Mouse (Mus musculus) layer of hippocampus, adult 11-12 months (tissue): ENCODE results near the gene Tomm34.

Experiments
- DNase-seq: peaks from one replicate; pipeline ENCODE4 v3.0.0; 2022; ENCODE audit warnings: low spot score

Tomm34 gene

DNA sequence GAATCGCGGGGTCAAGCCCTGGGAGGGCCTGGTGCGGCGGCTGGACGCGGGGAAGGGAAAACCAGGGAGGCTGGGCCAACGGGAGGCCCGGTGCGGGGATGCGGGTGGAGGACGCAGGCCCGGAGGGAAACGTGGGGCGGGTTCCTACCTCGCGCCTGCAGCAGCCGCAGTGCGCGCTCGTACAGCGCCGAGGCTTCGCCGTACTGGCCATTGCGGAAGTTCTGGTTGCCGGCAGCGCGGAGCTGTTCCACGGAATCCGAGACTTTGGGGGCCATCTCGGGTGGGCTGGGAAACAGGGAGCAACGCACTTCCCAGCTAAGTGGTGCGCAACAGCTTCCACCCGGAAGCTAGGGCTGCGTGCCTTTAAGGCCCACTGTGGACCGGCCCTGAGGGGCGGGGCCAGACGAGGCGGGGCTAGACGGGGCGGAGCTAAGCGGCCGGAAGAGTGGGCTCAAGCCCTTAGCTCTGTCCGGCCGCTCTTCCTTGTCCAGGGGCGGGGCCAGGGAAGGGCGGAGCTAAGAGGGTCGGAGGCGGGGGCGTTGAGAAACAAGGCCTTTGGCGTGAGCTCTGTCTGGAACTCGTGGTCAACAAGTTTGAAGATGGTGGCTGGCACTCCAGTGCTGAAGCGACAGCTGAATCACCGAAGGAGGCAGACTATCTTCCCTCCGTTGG lies at the start of gene Tomm34:
Tomm34 (minus strand) TSS at position 405 of the 672 bp plus-strand sequence.
- peak; percentile 90 for DNase-seq

DNA sequence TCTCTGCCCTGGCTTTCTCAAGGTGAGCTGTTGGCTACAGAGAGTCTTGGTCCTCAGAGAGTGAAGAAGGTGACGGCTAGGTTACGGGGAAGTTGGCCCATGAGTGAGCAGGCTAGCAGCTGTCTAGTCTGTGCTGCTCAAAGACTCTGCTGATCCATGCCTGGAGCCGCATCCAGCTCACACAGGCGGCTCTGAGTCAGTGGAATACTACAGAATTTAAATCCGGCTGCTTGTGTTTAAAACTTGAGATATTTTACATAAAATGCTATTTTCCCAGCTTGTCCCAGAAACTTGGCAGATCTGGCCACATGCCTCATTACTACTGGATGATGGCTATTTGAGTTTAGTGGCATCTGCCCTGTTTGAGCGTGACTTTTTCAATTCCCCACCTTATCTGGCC lies 48.5 kb upstream of the Tomm34 start:
- DNase-seq, result no peak

DNA sequence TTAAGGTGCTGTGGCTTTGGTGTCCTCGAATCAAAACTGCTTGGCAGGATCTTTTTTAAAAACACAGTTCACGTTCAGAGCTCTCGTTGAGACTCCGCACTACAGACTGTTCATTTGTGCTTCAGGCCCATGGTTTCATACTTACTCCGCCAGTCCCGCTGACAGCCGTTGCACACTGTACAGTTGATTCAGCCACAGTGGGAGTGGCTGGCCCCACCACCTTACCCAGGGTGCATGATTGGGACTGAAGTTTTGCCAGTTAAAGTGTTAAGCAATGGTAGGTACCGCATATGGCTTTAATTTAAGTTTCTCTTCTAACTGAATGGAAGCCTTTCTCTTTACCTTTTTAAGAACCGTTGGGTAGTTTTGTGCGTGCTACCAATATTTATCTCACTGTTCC lies 44.6 kb upstream of the Tomm34 start:
- DNase-seq, result no peak

DNA sequence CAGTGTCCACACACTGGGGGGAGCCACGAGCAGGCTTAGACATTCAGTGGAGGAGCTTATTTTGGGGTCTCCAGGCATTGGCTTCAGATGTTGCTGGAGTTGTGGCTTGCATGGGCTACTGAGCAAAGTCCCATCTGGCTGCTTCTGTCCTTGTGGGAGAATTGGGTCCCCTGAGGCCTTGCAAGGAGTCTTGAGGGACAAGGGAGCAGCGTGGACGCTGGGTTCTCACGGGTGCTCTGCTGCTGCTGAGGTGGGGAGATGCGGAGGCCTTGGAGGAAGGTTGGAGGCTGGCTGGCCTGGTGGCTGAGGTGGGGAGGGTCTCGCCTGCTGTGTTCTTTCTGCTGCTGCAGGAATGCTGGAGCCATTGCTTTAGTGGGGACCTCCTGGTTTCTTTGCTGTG lies 43.1 kb upstream of the Tomm34 start:
- no peak for DNase-seq

DNA sequence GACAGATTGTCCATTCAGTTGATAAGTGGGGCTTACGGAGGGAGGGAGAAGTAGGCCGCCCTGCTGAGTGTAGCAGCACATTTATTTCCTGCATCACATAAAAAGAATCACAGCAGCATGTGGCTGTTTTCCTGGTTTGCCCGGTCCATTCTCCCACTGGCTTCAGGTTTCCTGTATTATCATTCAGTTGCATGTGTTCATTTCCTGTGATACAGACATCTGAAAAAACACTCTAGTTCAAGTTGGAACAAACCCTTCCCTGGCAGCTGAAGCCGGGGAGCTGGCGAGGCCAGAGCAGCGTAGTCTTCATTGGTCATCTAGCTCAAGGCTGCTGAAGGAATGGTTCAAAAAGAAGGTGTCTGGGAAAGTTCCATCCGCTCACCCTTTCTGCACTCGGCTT lies 40.6 kb upstream of the Tomm34 start:
- no peak for DNase-seq

DNA sequence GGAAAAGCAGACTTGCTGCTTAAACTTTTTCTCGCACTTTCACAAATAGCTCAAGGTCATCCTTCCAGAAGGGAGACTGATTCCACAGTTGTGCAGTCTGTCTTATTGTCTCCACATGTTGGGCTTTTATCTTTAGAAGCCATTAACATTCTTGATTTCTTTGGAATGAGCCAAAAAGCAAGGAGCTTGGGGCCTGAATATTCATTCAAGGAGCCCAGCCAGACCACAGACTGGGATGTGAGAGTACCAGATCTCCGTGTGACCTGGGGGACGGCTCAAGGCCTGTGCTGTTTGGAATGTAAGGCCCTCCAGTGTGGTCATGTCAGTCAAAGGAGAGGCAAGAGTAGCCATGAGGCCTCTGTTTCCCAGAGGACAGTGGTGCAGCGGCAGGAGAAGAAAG lies 37.5 kb upstream of the Tomm34 start:
- DNase-seq, result no peak

DNA sequence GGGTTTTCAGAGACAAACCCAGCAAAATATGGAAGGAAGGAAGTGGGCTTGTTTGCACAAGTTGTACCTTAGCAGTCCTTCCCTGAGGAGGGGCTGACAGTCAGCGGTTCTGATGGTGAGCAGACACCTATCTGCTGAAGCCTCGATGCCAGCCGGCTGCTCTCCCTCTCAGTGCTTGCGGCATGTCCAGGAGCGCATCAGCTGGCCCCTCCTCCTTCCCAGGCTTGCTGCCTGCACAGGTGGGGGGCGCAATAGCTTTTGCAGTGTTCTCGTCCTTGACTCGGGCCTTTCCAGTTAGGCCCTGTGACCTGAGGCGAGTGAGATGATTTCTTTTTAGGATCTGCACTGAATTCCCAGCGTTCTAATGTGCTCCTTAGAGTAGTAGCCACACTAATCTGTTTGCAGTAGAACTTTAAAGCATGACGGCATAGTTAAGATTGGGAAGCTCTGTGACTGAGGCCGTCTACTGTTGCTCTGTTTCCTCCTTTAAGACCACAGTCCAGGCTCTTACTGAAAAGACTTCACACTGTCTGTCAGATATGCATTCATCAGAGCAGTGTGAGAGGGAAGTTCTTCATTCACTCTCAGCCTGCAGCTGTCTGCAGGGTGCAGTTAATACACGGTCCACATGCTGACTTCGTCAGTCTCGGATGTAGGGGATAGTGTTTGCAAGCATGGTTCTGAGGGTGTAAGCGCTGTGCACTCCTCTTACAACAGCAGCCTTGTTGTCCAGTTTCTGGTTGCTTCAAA lies 36.3 kb upstream of the Tomm34 start:
- DNase-seq, result no peak

DNA sequence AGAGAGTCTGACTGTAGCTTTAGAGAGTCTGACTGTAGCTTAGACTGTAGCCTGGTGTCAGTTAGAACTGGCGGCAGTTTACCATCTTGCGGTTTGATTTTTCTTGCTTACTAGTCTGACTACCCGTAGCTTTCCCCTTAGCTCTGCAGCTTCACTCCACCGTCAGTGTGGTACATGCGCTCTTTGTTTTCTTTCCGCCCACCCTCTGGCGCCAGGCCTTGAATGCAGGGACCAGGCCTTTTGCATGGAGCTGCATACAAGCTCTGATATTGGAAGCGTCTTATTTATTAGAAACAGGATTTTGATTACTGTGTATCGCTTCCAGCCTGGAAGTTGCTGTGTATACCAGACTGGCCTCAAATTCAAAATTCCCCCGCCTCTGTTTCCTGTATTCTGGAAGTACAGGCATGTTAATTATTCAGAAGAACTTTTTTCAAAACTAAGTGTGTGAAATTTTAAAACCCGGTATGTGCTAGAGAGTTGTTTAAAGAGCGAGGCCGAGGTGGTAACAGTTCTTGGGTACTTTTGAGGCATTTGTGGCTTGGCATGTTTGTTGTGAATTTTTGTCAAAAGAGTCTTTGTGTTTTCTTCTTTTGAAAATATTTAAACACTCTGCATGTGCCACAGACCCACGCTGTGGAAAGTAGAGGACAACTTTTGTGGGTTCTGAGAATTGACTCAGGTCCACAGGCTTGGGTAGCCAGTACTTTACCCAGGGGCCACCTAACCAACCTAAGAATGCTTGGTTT lies 35.5 kb upstream of the Tomm34 start:
- peak; percentile 37 for DNase-seq

DNA sequence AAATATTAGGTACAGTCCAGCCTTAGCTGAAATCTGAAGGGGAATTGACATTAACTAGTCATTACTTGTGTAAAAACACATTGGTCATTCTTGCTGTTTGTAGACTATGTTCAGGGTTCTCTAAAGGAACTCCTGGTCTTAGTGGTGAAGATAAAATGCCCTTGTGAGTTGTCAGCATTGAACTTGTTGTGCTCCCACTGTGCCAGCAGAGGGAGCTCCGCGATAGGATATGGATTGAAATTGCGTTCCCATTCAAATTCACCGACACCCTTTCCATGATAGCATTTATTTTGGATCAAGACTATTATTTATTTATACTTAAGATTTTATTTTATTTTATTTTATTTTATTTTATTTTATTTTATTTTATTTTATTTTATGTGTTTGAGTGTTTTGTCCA lies 32.5 kb upstream of the Tomm34 start:
- peak; percentile 68 for DNase-seq

DNA sequence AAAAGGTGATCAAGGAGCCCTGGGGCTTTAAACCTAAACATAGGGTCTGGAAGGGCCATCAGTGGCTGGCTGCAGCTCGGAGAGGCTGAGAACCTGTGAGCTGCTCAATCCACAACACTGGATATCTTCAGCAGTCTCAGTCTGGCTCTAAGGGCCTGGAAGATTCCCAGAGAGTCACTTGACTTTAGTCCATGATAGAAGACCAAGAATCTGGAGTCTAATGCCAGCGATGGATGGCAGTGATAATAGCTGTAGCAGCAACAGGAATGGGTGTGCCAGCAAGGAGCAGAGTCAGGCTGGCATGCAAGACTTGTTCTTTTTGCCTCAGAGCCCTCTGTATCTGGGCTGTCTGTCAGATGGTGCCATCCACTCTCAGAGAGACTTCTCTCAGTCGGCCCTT lies 31.4 kb upstream of the Tomm34 start:
- DNase-seq, result no peak

DNA sequence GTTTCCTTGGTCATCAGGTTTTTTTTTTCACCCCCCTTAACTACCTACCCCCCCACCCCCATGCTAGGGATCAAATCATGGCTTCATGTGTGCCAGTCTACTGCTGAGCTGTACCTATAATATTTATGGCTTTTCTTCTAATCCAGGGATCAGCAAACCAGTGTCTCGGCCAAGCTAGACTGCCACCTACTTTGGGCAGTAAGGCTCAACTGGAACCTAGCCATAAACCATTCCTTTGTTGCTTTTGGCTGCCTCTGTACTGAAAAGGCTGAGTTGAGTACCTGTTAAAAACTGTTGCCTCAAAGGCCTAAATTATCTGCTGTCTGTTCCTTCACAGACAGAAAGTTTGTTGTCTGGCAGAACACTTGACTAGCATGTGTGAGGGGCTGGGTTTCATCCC lies 31.0 kb upstream of the Tomm34 start:
- DNase-seq, result no peak

DNA sequence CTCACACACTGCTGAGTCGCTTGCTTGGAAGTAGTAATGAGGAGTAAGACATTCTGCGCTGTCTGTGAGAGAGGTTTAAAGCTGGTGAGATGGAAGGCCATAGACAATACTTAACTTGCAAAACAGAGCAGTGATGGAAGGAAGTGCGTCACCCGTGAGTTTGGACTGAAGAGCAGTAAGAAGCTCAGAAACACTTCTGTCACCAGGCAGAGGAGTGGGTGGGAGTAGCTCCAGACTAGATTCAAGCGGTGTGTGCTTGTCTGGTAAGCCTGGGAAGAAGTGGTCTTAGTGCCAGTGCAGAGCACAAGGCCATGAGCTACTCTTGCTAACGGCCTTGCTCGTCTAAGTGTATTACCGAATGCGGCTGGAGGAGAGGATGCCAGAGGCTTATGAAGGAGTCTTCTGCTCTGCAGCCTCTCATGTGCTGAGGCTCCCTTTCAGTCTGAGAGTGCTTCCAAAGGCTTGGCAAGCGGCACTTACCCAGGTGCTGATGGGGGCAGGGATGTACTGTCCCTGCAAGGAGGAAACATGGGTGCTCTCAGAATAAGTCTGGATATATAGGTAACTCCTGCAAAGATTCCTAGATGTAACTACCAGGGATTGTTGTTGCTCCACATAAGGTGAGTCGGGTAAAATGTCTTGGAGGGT lies 27.8 kb upstream of the Tomm34 start:
- peak; percentile 37 for DNase-seq

DNA sequence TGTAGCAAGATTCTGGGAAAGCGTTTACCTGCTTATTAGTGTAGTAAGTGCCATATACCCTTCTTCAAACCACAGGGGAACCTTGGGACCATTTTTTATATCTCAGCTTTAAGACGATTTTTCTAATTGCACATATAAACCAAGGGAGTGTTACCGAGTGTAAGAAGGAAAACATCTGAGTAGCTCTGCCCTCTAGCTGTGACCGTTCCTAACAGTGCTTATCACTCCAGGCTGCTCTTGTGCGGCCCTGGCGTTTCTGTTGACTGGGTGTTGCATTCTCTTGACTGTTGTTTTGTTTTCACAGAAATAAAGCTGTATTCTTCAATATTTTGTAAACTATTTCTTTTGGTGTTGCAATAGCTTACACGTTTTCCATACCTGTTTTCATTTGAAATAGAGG lies 23.2 kb upstream of the Tomm34 start:
- no peak for DNase-seq

DNA sequence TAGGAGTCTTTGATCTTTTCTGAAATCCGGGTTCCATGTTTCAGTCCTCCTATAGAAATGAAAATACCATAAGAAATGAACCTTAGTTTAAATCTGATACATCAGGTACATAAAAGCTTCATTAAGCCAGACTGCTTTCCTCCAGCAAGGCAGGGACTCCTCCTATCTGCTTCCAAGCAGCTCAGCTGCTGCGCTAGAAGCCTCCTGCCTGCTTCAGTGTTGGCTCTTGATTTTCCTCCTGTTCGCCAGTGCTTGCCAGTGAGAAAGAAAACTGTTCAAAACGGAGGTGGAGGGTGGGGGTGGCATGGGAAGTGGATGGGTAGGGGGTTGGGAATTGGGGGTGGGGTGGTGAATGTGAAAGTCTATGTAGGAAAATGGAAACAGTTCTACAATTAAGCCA lies 18.5 kb upstream of the Tomm34 start:
- no peak for DNase-seq

DNA sequence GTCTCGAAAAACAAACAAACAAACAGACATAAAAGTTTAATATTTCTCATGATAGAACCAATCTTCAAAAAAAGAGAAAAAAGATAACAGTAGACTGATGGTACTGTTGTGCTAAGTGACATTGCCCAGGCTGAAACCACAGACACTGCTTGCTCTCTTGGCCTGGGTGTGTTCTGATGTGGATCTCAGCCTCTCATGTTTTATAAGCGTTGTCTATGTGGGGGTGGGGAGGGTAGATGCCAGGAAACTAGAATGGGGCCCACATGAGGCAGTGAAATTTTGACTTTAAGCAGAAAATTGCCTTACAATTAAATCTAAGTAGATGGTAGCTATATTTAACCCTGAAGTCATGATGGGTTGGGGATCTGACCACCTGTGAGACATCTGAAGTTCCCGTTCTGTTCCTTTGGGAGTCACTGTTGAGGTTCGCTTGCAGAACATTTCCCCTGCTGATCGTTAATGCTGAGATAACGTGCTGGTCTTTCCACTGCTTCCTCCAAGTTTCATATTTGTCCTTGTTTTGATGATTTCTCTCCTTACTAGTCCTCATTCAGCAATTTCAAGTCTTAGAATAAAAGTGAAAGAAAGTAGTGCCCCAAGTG lies 16.5 kb upstream of the Tomm34 start:
- DNase-seq, result no peak

DNA sequence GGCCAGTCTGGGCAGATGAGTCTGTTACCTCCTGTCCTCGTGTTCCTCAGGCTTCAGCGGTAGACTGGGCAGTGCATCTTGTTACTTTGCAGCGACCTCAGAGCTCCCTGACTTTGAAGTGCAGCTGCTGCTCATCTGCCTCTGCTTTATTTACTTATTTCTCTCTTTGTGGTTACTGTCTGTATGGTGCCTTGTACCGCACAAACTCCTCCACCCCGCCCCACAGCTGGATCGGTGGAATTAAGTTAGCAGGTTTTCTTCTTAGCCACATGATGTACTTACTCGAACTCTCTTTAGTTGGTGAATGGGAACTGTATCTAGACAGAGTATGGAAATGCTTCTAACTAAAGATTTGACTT lies 13.4 kb upstream of the Tomm34 start:
- DNase-seq, result no peak

DNA sequence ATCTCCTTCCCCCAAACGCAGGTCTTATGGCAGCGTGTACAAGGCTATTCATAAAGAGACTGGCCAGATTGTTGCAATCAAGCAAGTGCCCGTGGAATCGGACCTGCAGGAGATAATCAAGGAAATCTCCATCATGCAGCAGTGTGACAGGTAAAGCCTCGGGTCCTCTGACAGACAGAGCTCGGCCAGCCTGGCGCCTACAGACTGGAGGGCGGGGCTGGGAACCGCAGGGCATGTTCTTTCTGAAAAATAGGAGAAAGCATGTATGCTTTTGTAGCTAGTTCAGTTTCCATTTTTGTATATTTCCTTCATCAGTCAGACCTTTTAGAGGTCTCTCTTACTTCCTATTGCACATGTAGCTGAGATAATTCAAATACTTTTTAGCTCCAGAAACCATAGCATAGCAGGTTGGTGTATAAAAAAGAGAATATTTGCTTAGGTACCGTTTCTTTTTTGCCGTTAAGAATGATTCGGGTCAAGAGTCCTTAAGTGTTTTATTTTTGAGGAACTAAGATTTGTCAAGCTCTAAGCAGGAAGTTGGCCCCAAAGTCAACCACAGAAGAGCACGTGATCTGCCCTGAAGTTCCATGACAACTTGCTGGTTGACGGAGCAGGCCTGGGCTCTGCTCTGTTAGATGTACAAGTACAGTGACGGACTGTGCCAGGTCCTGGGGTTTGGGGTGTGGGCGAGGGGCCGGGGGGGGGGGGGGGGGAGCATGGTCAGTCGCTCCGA lies 12.8 kb upstream of the Tomm34 start:
- DNase-seq, result peak; percentile 40

DNA sequence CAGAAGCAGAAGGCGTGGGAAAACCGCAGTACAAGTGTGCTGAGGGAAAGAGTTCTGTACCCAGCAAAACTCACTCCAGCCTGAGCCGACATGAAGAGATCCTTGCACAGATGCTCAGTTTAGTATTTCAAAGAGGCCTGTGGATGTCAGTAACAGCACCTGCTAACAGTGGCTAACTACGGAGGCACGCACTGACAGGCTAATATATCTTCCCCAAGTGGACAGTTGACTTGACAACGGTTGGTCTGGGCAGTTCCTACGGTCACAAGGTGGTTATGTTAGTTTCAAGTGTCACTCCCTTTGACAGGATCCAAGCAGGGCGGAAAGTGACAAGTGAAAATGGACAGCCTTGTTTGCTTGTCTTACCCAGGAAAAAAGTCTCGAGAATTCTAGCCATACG lies 11.2 kb upstream of the Tomm34 start:
- DNase-seq, result no peak

DNA sequence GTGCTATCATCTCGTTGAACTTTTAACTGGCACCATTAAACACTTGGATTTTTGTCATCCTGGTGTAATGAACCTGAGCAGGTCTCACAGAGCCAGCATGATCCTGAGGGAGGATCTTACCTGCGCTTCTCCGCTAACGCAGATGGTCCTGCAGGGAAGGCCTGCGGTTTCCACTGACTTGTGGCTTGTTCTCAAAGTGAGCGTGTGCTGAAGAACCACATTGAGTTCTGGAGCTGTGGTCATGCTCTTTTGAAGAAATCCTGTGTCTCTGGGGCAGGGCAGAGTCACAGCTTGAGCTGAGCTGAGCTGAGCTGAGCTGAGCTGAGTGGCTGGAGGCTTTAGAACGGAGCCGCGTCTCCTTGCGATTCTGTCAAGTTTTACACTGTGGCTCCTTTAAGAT lies 10.6 kb upstream of the Tomm34 start:
- no peak for DNase-seq

DNA sequence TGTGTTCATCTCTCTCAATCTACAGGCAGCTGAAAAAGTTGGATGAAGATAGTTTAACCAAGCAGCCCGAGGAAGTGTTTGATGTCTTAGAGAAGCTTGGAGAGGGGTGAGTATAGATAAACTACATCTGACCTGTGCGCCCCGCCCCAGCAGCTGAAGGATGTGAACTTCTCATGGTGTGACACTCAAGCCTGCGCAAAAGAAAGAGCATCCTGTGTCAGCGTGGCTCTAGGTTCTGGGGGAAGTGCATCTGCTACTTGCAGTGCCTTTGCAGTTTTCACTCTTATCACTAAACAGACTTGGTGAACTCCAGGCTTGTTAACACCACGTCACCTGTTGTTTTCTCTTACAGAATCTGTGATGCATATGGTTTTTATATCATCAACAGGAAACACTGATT lies 8.5 kb upstream of the Tomm34 start:
- DNase-seq, result no peak

DNA sequence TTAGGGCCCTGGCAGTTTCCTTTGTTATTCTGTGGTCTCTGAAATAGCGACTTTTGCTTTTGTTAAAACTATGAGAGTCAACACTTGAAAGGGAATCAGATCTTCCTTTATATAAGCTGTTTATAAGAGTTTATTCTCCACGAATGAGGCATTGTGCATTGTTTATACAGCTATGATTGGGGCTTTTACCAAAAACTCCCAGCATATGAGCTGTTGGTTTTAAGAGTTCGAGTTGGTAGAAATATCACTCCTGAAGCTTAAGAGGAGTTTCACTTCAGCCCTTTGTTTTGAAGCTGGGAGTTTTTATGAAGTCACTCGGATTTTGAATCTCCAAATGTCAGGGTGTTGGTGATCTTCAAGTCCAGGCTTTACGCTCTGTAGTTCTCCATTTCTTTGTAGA lies 6.9 kb upstream of the Tomm34 start:
- DNase-seq, result no peak
